Mouse (Mus musculus): ENCODE results near the gene Gmpr. TPM values are rescaled to one million over a fixed set of nuclear protein-coding genes. Genes with fewer than 3 reads are reported as not detected.
A peak's percentile ranks its signal among the peaks of the same experiment; 100 is the strongest.

The Gmpr gene
- polyA plus RNA-seq, 1 experiment, result 320 TPM

DNA sequence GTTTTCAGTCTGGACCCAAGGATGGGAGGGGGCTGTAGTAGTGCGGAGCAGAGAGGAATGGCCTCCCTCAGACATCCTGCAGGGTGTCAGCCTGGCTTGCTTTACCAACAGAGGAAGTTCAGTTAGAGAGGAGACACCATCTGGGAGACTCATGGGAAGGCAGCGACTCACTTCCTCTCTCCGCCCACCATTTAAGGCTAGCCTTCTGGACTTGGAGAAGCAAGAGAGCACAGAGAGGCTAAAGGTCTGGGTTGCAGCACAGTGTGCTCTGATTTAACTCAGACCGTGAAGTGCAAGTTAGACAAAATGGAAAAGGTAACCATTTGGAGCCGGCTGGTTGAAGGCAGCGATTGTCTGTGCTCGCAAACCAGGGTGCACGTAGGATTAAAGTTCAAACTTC lies 5.3 kb downstream of the Gmpr start:
- Histone ChIP-seq H3K4me1 (ENCODE audit: control insufficient read depth) (peaks cover 88% of the 10 kb centered on the region), H3K9me3 (ENCODE audit: control insufficient read depth, low read length) (no peaks in the 10 kb centered on the region), H3K4me3 (replicated peaks) (peak overlapping the region; percentile 79), H3K36me3 (ENCODE audit: control insufficient read depth) (peaks cover 97% of the 10 kb centered on the region), H3K27me3 (ENCODE audit: control insufficient read depth) (peaks cover 13% of the 10 kb centered on the region; the same call in 1 of the 2 replicates)
- no peak for TF ChIP-seq TAL1 (IDR thresholded peaks at IDR 0.05; ENCODE audit: low read length)
- no peak for TF ChIP-seq GATA1 (IDR thresholded peaks at IDR 0.05; ENCODE audit: low read length)

- Histone ChIP-seq H3K27me3 (ENCODE audit: control insufficient read depth) (peaks cover 9% of the 10 kb centered on the region; the same call in 1 of the 2 replicates), H3K9me3 (ENCODE audit: control insufficient read depth, low read length) (no peaks in the 10 kb centered on the region), H3K4me3 (replicated peaks) (peak overlapping the region; percentile 79), H3K36me3 (ENCODE audit: control insufficient read depth) (peaks cover 99% of the 10 kb centered on the region), H3K4me1 (ENCODE audit: control insufficient read depth) (peaks cover 96% of the 10 kb centered on the region)
- TF ChIP-seq TAL1 (IDR thresholded peaks at IDR 0.05; ENCODE audit: low read length), result no peak
- peak; percentile 27; the same call in 1 of the 2 replicates for TF ChIP-seq GATA1 (IDR thresholded peaks at IDR 0.05; ENCODE audit: low read length)
Observed at GRCm38 (mm10) chr13:45513009-45513984, 6.1 kb downstream of the Gmpr start.

GRCm38 (mm10) chr13:45514115-45514514 lies 6.9 kb downstream of the Gmpr start:
- TF ChIP-seq TAL1 (IDR thresholded peaks at IDR 0.05; ENCODE audit: low read length) (no peak), GATA1 (IDR thresholded peaks at IDR 0.05; ENCODE audit: low read length) (no peak)
- Histone ChIP-seq H3K4me3 (replicated peaks) (peak overlapping the region; percentile 79), H3K36me3 (ENCODE audit: control insufficient read depth) (peaks cover 100% of the 10 kb centered on the region), H3K27me3 (ENCODE audit: control insufficient read depth) (peaks cover 7% of the 10 kb centered on the region; the same call in 1 of the 2 replicates), H3K4me1 (ENCODE audit: control insufficient read depth) (peaks cover 100% of the 10 kb centered on the region), H3K9me3 (ENCODE audit: control insufficient read depth, low read length) (no peaks in the 10 kb centered on the region)

DNA sequence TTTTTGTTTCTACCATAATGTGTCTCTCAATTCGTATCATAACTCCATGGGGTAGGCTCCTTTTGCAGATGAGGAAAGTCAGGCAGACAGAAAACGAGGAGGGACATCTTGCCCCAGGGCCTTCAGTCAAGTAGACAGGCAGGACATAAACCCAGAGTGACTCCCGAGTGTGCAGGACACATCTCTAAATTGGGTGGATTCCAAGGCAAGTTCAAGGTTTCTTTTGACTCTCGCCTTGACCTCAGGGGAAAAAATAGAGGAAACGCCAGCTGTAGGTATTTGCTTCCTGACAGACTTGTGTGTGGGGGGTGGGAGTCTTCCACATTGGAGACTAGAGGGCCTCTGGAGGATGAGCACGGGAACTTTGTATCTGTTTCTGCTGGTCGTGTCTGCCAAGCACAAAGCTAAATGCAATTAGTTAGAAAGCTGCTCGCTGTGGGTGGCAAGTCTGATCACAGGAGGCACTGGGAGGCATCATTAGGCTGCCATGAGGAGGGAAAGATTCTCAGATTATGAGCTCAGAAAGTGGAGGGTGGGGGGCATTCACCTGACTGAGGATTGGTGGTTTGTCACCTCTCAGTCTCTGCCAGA lies 7.7 kb downstream of the Gmpr start:
- H3K4me3 ChIP-seq (replicated peaks), result peak overlapping the region; percentile 30
- H3K9me3 ChIP-seq (ENCODE audit: control insufficient read depth, low read length), result no peaks in the 10 kb centered on the region; the same call in 1 of the 2 replicates
- peaks cover 4% of the 10 kb centered on the region; the same call in 1 of the 2 replicates for H3K27me3 ChIP-seq (ENCODE audit: control insufficient read depth)
- TF ChIP-seq TAL1 (IDR thresholded peaks at IDR 0.05; ENCODE audit: low read length) (no peak), GATA1 (IDR thresholded peaks at IDR 0.05; ENCODE audit: low read length) (no peak)
- H3K4me1 ChIP-seq (ENCODE audit: control insufficient read depth), result peaks cover 97% of the 10 kb centered on the region
- peaks cover 100% of the 10 kb centered on the region for H3K36me3 ChIP-seq (ENCODE audit: control insufficient read depth)

GRCm38 (mm10) chr13:45516501-45517393 lies 9.5 kb downstream of the Gmpr start:
- Histone ChIP-seq H3K4me1 (ENCODE audit: control insufficient read depth) (peaks cover 97% of the 10 kb centered on the region), H3K4me3 (replicated peaks) (no peak overlapping the region), H3K27me3 (ENCODE audit: control insufficient read depth) (peaks cover 4% of the 10 kb centered on the region; the same call in 1 of the 2 replicates), H3K9me3 (ENCODE audit: control insufficient read depth, low read length) (no peaks in the 10 kb centered on the region; the same call in 1 of the 2 replicates), H3K36me3 (ENCODE audit: control insufficient read depth) (peaks cover 100% of the 10 kb centered on the region)
- TF ChIP-seq GATA1 (IDR thresholded peaks at IDR 0.05; ENCODE audit: low read length) (no peak), TAL1 (IDR thresholded peaks at IDR 0.05; ENCODE audit: low read length) (no peak)

GRCm38 (mm10) chr13:45524305-45524704 lies 17.1 kb downstream of the Gmpr start:
- no peak overlapping the region for H3K4me3 ChIP-seq (replicated peaks)
- no peaks in the 10 kb centered on the region; the same call in 1 of the 2 replicates for H3K9me3 ChIP-seq (ENCODE audit: control insufficient read depth, low read length)
- H3K4me1 ChIP-seq (ENCODE audit: control insufficient read depth), result peaks cover 96% of the 10 kb centered on the region
- TF ChIP-seq TAL1 (IDR thresholded peaks at IDR 0.05; ENCODE audit: low read length) (no peak), GATA1 (IDR thresholded peaks at IDR 0.05; ENCODE audit: low read length) (no peak)
- H3K27me3 ChIP-seq (ENCODE audit: control insufficient read depth), result no peaks in the 10 kb centered on the region; the same call in 1 of the 2 replicates
- peaks cover 96% of the 10 kb centered on the region for H3K36me3 ChIP-seq (ENCODE audit: control insufficient read depth)

DNA sequence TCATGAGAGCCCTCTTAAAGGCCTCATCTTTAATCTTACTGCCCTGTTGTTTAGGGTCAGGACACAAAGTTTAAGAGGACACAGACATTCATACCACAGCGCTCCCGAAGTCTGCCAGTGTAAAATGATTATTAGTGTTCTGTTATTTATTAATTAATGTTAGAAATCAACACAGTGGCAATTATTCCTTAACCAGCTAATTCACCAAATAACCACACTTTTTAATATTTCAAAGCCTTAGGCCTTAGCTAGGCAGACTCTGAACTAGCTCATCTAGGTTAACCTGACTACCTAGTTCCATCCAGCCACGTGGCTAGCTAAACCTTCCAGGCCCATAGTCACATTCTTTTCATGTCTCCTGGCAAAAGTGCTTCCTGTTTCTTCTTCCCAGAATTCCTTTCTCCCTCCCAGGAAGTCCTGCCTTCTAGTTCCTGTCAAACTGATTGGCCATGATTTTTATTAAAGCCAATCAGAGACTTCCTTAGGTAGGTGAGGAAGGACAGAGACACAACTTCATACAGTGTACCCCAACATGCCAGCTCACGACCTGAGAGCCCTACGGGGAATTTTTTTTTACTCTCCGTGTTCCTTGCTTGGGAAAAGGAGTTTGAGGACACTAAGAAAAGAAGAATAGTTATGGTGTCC lies 17.7 kb downstream of the Gmpr start:
- H3K4me3 ChIP-seq (replicated peaks), result no peak overlapping the region
- H3K36me3 ChIP-seq (ENCODE audit: control insufficient read depth), result peaks cover 96% of the 10 kb centered on the region
- H3K9me3 ChIP-seq (ENCODE audit: control insufficient read depth, low read length), result no peaks in the 10 kb centered on the region; the same call in 1 of the 2 replicates
- H3K4me1 ChIP-seq (ENCODE audit: control insufficient read depth), result peaks cover 96% of the 10 kb centered on the region
- H3K27me3 ChIP-seq (ENCODE audit: control insufficient read depth), result no peaks in the 10 kb centered on the region; the same call in 1 of the 2 replicates
- TF ChIP-seq GATA1 (IDR thresholded peaks at IDR 0.05; ENCODE audit: low read length), result no peak
- no peak for TF ChIP-seq TAL1 (IDR thresholded peaks at IDR 0.05; ENCODE audit: low read length)

DNA sequence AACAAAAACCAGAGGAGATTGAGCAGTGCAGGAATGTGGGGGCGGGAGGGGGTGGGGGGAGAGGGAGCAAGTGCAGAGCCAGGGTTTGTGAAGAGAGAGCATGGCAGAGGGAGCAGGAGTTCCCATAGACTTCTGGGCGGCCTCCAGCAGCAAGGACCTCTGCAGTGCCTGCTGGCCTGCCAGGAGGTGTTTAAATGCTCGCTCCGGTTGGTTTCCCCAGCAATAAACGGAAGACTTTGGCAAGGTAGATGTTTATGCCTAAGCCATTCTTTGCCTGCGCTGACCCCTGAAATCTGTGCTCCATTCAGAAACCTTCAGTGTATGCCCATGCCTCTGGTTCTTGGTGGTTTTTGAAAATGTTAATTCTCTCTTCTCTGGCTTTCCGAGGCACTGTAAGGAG lies 19.0 kb downstream of the Gmpr start:
- TF ChIP-seq GATA1 (IDR thresholded peaks at IDR 0.05; ENCODE audit: low read length) (no peak), TAL1 (IDR thresholded peaks at IDR 0.05; ENCODE audit: low read length) (no peak)
- Histone ChIP-seq H3K4me3 (replicated peaks) (peak overlapping the region; percentile 60), H3K27me3 (ENCODE audit: control insufficient read depth) (no peaks in the 10 kb centered on the region), H3K9me3 (ENCODE audit: control insufficient read depth, low read length) (no peaks in the 10 kb centered on the region), H3K4me1 (ENCODE audit: control insufficient read depth) (peaks cover 96% of the 10 kb centered on the region), H3K36me3 (ENCODE audit: control insufficient read depth) (peaks cover 96% of the 10 kb centered on the region)

Measured in erythroblast, embryonic 14.5 days (primary cell).